Mouse (Mus musculus): ENCODE results near the gene Slco3a1. TPM values are rescaled to one million over a fixed set of nuclear protein-coding genes. Genes with fewer than 3 reads are reported as not detected.

Slco3a1 gene
- total RNA-seq (2014; rRNA removed; ENCODE audit: low replicate concordance) (19.3 and 24.8 TPM in 2 replicates), polyA plus RNA-seq (2015; fragmentation: Nextera tagmentation; extraction: Ambion mirVana) (10.2 and 10.5 TPM in 2 replicates)

DNA sequence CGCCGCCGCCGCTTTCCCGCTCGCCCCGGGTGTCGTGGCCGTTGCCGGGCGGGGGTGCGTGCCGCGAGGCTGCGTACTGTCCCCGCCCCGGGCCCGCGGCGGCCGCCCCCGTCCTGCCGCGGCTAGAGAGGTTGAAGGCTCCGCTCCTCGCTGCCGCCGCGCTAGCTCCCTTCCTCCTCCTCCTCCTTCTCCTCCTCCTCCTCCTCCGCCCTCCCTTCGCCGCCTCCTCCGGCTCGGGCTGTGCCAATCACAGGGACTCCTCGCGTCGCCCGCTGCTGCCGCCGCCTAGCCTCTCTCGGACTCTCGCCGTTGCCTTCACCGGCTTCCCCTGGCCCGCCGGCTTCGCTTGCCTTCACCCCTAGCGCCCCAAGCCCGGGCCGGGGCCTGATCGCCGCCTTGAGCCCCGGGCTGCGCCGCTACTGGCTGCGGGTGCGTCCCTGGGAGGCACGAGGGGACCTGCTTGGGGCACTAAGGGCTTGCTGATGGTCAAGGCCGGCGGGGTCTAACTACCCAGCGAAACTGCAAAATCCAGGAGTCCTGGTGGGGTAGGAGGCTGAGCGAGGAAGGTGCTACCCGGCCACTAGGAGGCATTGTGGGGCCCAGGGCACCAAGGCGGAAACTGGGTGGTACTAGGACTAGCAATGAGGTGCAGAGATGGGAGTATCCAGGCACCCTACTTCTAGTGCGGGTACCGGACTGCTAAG, at the start of gene Slco3a1:
Gene Slco3a1, minus strand, starts transcription at position 173 of the 704 bp plus-strand sequence.
- H3K9me3 ChIP-seq (replicated peaks; ENCODE audit: control insufficient read depth, low read length), result no peaks in the 10 kb centered on the region
- H3K27me3 ChIP-seq (ENCODE audit: control insufficient read depth, insufficient read depth, low read length), result peaks cover 7% of the 10 kb centered on the region
- DNase-seq (ENCODE audit: low spot score), result peak; percentile 53
- H3K4me3 ChIP-seq (ENCODE audit: low read depth, low read length), result peak within 1 kb of the TSS; percentile 89
- H3K27ac ChIP-seq (ENCODE audit: low read depth), result peak within 1 kb of the TSS; percentile 78
- TF ChIP-seq EP300 (IDR thresholded peaks at IDR 0.05; ENCODE audit: low read depth) (no peak), CTCF (IDR thresholded peaks at IDR 0.05; ENCODE audit: low read depth) (peak; percentile 48)
- H3K36me3 ChIP-seq (replicated peaks; ENCODE audit: control insufficient read depth, insufficient read depth, low read length), result no peaks in the 10 kb centered on the region
- WGBS, result 2% methylated on average over 56 of the region's 66 CpGs
- peaks cover 10% of the 10 kb centered on the region; the same call in 1 of the 2 replicates for H3K4me1 ChIP-seq (ENCODE audit: control insufficient read depth, insufficient read depth)
- H3K9ac ChIP-seq (replicated peaks; ENCODE audit: low read depth, low read length), result peak within 1 kb of the TSS; percentile 77
- ATAC-seq (ENCODE audit: insufficient read depth, low read depth), result peak; percentile 66
- peak within 1 kb of the TSS; percentile 99 for H3K4me2 ChIP-seq (ENCODE audit: low read depth, low read length)

GRCm38 (mm10) chr7:74600996-74601395, 46.4 kb upstream of the Slco3a1 start:
- Histone ChIP-seq H3K9ac (replicated peaks; ENCODE audit: low read depth, low read length) (no peak overlapping the region), H3K4me3 (ENCODE audit: low read depth, low read length) (no peak overlapping the region), H3K4me1 (ENCODE audit: control insufficient read depth, insufficient read depth) (no peaks in the 10 kb centered on the region), H3K27me3 (ENCODE audit: control insufficient read depth, insufficient read depth, low read length) (no peaks in the 10 kb centered on the region), H3K4me2 (ENCODE audit: low read depth, low read length) (no peak overlapping the region), H3K27ac (ENCODE audit: low read depth) (no peak overlapping the region), H3K9me3 (replicated peaks; ENCODE audit: control insufficient read depth, low read length) (no peaks in the 10 kb centered on the region), H3K36me3 (replicated peaks; ENCODE audit: control insufficient read depth, insufficient read depth, low read length) (no peaks in the 10 kb centered on the region)
- TF ChIP-seq EP300 (IDR thresholded peaks at IDR 0.05; ENCODE audit: low read depth) (no peak), CTCF (IDR thresholded peaks at IDR 0.05; ENCODE audit: low read depth) (no peak)
- ATAC-seq (ENCODE audit: insufficient read depth, low read depth) (no peak), DNase-seq (ENCODE audit: low spot score) (no peak)
- WGBS, result 91% methylated on average over 5 of the region's 5 CpGs

DNA sequence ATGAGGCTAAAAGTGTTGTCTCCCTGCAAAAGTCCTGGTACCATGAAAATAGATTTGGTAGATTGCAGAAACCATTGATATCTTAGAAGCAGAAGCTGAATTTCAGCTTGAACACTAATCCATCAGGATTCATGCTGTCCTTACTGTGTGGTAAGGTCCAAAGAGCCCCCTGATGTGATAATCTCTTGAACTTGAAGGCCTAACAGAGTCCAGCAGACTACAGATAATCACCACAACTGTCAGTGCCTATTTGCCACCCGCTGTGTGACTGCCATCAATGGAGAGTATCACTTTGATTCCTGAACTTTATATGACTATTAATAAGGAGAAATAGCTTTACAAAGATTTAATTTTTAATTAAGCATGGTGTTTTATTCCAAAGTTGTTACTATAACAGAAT, 24.8 kb upstream of the Slco3a1 start:
- WGBS, result 79% methylated on average over 1 of the region's 1 CpGs

DNA sequence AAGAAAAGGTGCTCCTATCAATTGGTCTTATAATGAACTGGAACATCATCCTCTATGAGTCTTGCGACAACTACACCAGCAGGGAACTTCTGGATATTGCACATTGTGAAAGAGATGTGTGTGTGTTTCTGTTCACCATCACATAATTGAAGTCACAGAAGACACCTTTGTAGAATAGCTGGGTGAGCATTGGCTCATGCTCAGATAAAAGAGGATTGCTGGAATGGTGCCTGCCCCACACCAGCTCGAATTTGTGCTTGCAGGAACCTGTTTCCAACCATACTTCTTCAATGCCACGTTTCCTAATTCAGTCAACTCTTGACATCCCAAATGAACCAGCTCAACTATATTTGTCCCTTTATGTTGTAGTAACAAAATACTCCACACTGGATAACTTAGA, 21.1 kb upstream of the Slco3a1 start:
- no peaks in the 10 kb centered on the region for H3K4me1 ChIP-seq (ENCODE audit: control insufficient read depth, insufficient read depth)
- H3K9ac ChIP-seq (replicated peaks; ENCODE audit: low read depth, low read length), result no peak overlapping the region
- 57% methylated on average over 3 of the region's 3 CpGs for WGBS
- H3K4me2 ChIP-seq (ENCODE audit: low read depth, low read length), result no peak overlapping the region
- ATAC-seq (ENCODE audit: insufficient read depth, low read depth) (no peak), DNase-seq (ENCODE audit: low spot score) (no peak)
- TF ChIP-seq EP300 (IDR thresholded peaks at IDR 0.05; ENCODE audit: low read depth), result no peak
- TF ChIP-seq CTCF (IDR thresholded peaks at IDR 0.05; ENCODE audit: low read depth), result no peak
- H3K9me3 ChIP-seq (replicated peaks; ENCODE audit: control insufficient read depth, low read length), result no peaks in the 10 kb centered on the region
- no peaks in the 10 kb centered on the region for H3K27me3 ChIP-seq (ENCODE audit: control insufficient read depth, insufficient read depth, low read length)
- H3K36me3 ChIP-seq (replicated peaks; ENCODE audit: control insufficient read depth, insufficient read depth, low read length), result no peaks in the 10 kb centered on the region
- no peak overlapping the region for H3K27ac ChIP-seq (ENCODE audit: low read depth)
- H3K4me3 ChIP-seq (ENCODE audit: low read depth, low read length), result no peak overlapping the region

More for the DNA sequence above, 24.8 kb upstream of the Slco3a1 start:
- Histone ChIP-seq H3K9me3 (replicated peaks; ENCODE audit: control insufficient read depth, low read length) (no peaks in the 10 kb centered on the region), H3K4me2 (ENCODE audit: low read depth, low read length) (no peak overlapping the region), H3K27me3 (ENCODE audit: control insufficient read depth, insufficient read depth, low read length) (no peaks in the 10 kb centered on the region), H3K4me1 (ENCODE audit: control insufficient read depth, insufficient read depth) (no peaks in the 10 kb centered on the region), H3K4me3 (ENCODE audit: low read depth, low read length) (no peak overlapping the region), H3K27ac (ENCODE audit: low read depth) (no peak overlapping the region), H3K36me3 (replicated peaks; ENCODE audit: control insufficient read depth, insufficient read depth, low read length) (no peaks in the 10 kb centered on the region), H3K9ac (replicated peaks; ENCODE audit: low read depth, low read length) (no peak overlapping the region)
- ATAC-seq (ENCODE audit: insufficient read depth, low read depth) (no peak), DNase-seq (ENCODE audit: low spot score) (no peak)
- TF ChIP-seq CTCF (IDR thresholded peaks at IDR 0.05; ENCODE audit: low read depth), result no peak
- no peak for TF ChIP-seq EP300 (IDR thresholded peaks at IDR 0.05; ENCODE audit: low read depth)

DNA sequence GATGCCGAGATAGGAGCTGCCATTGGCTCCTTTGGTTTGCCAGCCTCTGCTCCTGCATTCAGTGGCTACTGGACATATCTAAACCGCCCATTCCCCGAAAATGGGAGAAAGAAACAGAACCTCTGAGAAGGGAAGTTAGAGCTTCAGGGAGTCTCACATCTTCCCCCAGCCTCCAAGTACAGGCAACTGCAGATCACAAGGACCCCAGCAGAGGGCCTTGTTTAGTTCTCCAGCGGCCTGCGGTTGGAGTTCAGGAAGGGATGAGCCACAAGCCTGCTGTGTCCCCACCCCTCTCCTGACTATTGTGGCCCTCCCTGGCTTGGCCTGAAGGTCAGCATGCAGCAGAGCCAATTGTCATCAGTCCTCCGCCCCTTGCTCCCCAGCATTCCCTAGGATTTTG, 836 bp upstream of the Slco3a1 start:
- WGBS, result 19% methylated on average over 6 of the region's 6 CpGs
- no peak for TF ChIP-seq EP300 (IDR thresholded peaks at IDR 0.05; ENCODE audit: low read depth)
- peak; percentile 61 for TF ChIP-seq CTCF (IDR thresholded peaks at IDR 0.05; ENCODE audit: low read depth)
- Histone ChIP-seq H3K4me1 (ENCODE audit: control insufficient read depth, insufficient read depth) (peaks cover 10% of the 10 kb centered on the region; the same call in 1 of the 2 replicates), H3K9me3 (replicated peaks; ENCODE audit: control insufficient read depth, low read length) (no peaks in the 10 kb centered on the region), H3K27ac (ENCODE audit: low read depth) (peak overlapping the region; percentile 78; the same call in 1 of the 2 replicates), H3K27me3 (ENCODE audit: control insufficient read depth, insufficient read depth, low read length) (peaks cover 7% of the 10 kb centered on the region), H3K4me3 (ENCODE audit: low read depth, low read length) (peak overlapping the region; percentile 89), H3K4me2 (ENCODE audit: low read depth, low read length) (peak overlapping the region; percentile 99), H3K9ac (replicated peaks; ENCODE audit: low read depth, low read length) (no peak overlapping the region), H3K36me3 (replicated peaks; ENCODE audit: control insufficient read depth, insufficient read depth, low read length) (no peaks in the 10 kb centered on the region)
- ATAC-seq (ENCODE audit: insufficient read depth, low read depth) (peak; percentile 42; the same call in 1 of the 2 replicates), DNase-seq (ENCODE audit: low spot score) (peak; percentile 65)
